Mouse (Mus musculus) ES-E14 (cell line): ENCODE data around the gene Ephb6. TPM values are rescaled to one million over a fixed set of nuclear protein-coding genes. Genes with fewer than 3 reads are reported as not detected.

Source experiments
- DNase-seq: peaks from one replicate; pipeline ENCODE4 v3.0.0-alpha.2; 2013; ENCODE audit warnings: low read depth, low spot score
- H3K27ac ChIP-seq: 2 replicates; pipeline ENCODE4 v1.5.1; 2012; ENCODE audit warnings: low read depth, mild to moderate bottlenecking, low read length, moderate library complexity, mixed read lengths; ENCODE audit not compliant: poor library complexity, insufficient read depth, severe bottlenecking
- H3K36me3 ChIP-seq: 2 replicates; pipeline ENCODE4 v1.6.1; 2012; ENCODE audit warnings: mild to moderate bottlenecking, low read length, moderate library complexity, mixed read lengths; ENCODE audit not compliant: control insufficient read depth, poor library complexity, insufficient read depth, severe bottlenecking
- H3K4me1 ChIP-seq, 2 experiments: fragments of 150-350 bp in 1 of 2; sonication (generic) in 1 of 2; 2 replicates each; pipeline ENCODE4 v1.6.1; 2012; ENCODE audit warnings: low read length in 2 of 2, mild to moderate bottlenecking in 1 of 2, mixed read lengths in 1 of 2; ENCODE audit not compliant: control insufficient read depth in 2 of 2, insufficient read depth in 2 of 2, poor library complexity in 1 of 2
- H3K4me3 ChIP-seq, 2 experiments: fragments of 150-350 bp in 1 of 2; sonication (generic) in 1 of 2; 2 replicates each; pipeline ENCODE4 v1.5.1; 2012; ENCODE audit warnings: low read length in 2 of 2, low read depth in 1 of 2, mild to moderate bottlenecking in 1 of 2, mixed read lengths in 1 of 2; ENCODE audit not compliant: insufficient read depth in 1 of 2, poor library complexity in 1 of 2, severe bottlenecking in 1 of 2
- H3K9ac ChIP-seq: 2 replicates; pipeline ENCODE4 v1.6.1; 2012; ENCODE audit warnings: low read depth, mild to moderate bottlenecking, low read length, mixed read lengths; ENCODE audit not compliant: poor library complexity, insufficient read depth, severe bottlenecking
- H3K9me3 ChIP-seq: fragments of 150-350 bp; sonication (generic); 2 replicates; pipeline ENCODE4 v1.6.1; 2012; ENCODE audit warnings: low read depth, mild to moderate bottlenecking, low read length; ENCODE audit not compliant: control insufficient read depth, insufficient read depth
- CHD2 ChIP-seq: IDR thresholded peaks from 2 replicates; pipeline ENCODE4 v1.6.1; 2014; ENCODE audit warnings: mild to moderate bottlenecking, low read depth, low read length, inconsistent platforms
- HCFC1 ChIP-seq: IDR thresholded peaks from 2 replicates; pipeline ENCODE4 v1.6.1; 2012; ENCODE audit warnings: low read length, inconsistent platforms, borderline replicate concordance; ENCODE audit not compliant: insufficient read depth
- MAFK ChIP-seq: IDR thresholded peaks from 2 replicates; pipeline ENCODE4 v1.6.1; 2014; ENCODE audit warnings: mild to moderate bottlenecking, low read depth, low read length, inconsistent platforms; ENCODE audit not compliant: insufficient read depth
- ZC3H11A ChIP-seq: IDR thresholded peaks from 2 replicates; pipeline ENCODE4 v1.6.1; 2012; ENCODE audit warnings: low read depth, mild to moderate bottlenecking, inconsistent platforms, low read length, borderline replicate concordance
- ZNF384 ChIP-seq: IDR thresholded peaks from 2 replicates; pipeline ENCODE4 v1.6.1; 2012; ENCODE audit warnings: low read depth, low read length, inconsistent platforms
- in situ Hi-C, 2 experiments: fragments of 600-800 bp; cut with MboI; formaldehyde crosslinking; loops; one replicate each; pipeline ENCODE4 v1.15.1; 2025; ENCODE audit warnings: low sequenced_read_pairs in 2 of 2, inconsistent platforms in 1 of 2; ENCODE audit not compliant: unreplicated experiment in 2 of 2
- total RNA-seq: library from RNA; depleted of rRNA; stranded (reverse); fragments of 300-350 nt; gene quantifications from 2 replicates; pipeline ENCODE4 v1.2.3, GENCODE M21; 2012

The Ephb6 gene
- total RNA-seq, 1 experiment = 5.4 TPM

GRCm38 (mm10) chr6:41620173-41620798 is 15.0 kb downstream of the Ephb6 start:
- Histone ChIP-seq H3K4me3 (no peak overlapping the region), H3K27ac (no peak overlapping the region), H3K36me3 (no peaks in the 10 kb centered on the region), H3K9ac (no peak overlapping the region), H3K4me1 (no peaks in the 10 kb centered on the region), H3K9me3 (no peaks in the 10 kb centered on the region)
- in situ Hi-C loops = no loop called here
- DNase-seq = no peak
- no peak for TF ChIP-seq HCFC1
- no peak for TF ChIP-seq ZC3H11A
- no peak for TF ChIP-seq CHD2
- TF ChIP-seq ZNF384 = no peak
- no peak for TF ChIP-seq MAFK

DNA sequence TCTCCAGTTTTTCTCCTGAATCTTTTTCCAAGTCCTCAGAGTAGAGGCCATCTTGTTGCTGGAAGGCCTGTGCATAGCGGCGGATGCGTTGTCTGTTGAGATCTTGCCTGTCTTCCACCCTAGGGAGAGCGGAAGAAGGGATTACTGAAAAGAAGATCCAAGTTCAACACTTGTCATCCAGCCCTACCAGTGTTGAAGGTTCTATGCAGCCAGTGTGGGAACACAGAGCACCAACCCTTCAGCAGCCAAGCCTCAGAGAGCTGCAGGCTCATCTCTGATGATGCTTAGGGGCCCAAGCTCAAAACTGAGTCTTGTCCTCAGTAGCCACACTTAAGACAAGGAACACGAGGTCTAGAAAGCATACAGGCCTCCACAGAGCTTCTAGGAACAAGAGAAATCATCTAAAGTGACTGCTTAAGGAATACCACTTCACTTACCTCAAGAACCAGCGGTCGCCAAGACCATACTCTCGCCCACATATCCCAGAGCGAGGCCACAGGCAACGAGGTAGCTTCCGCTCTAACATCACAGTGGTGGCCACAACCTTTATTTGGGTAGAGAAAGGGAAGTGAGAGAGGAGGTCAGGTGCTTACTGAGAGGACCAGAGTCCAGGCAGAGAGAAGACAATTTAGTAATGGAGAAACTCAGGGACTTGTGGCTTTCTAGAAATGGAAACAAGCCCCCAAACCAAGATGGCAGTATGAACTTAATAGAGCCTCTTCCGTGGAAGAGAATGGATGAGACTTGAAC is 16.1 kb downstream of the Ephb6 start:
- no peak for TF ChIP-seq ZNF384
- no peak for TF ChIP-seq CHD2
- no peak for TF ChIP-seq HCFC1
- TF ChIP-seq MAFK = no peak
- no peak for TF ChIP-seq ZC3H11A
- no peaks in the 10 kb centered on the region for H3K4me1 ChIP-seq
- no peak overlapping the region for H3K9ac ChIP-seq
- no peak overlapping the region for H3K4me3 ChIP-seq
- in situ Hi-C loops = no loop called here
- no peak for DNase-seq
- H3K27ac ChIP-seq = no peak overlapping the region
- H3K36me3 ChIP-seq = no peaks in the 10 kb centered on the region
- H3K9me3 ChIP-seq = no peaks in the 10 kb centered on the region

DNA sequence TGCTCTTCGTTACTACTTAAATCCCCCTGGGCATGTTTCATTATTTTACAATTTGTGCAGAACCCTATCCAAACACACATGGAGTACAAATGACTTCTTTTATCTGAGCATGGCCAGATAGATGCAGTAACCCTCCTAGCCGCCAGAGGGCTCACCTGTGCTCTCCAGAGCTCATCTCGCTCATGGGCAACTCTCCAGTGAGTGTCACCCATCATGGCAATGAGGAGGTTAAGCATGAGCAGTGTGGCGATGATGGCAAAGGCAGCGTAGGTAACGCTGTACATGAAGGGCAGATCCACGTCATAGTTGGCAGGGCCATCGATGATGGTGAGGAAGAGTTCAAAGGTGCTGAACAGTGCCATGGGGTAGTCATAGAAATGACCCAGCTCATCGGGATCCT is 17.4 kb downstream of the Ephb6 start:
- Histone ChIP-seq H3K9ac (no peak overlapping the region), H3K4me3 (no peak overlapping the region), H3K4me1 (no peaks in the 10 kb centered on the region), H3K36me3 (no peaks in the 10 kb centered on the region), H3K27ac (no peak overlapping the region), H3K9me3 (no peaks in the 10 kb centered on the region)
- TF ChIP-seq CHD2 (no peak), HCFC1 (no peak), ZC3H11A (peak; percentile 40; the same call in 1 of the 2 replicates), MAFK (no peak)
- DNase-seq = peak; percentile 30
- in situ Hi-C loops = no loop called here

DNA sequence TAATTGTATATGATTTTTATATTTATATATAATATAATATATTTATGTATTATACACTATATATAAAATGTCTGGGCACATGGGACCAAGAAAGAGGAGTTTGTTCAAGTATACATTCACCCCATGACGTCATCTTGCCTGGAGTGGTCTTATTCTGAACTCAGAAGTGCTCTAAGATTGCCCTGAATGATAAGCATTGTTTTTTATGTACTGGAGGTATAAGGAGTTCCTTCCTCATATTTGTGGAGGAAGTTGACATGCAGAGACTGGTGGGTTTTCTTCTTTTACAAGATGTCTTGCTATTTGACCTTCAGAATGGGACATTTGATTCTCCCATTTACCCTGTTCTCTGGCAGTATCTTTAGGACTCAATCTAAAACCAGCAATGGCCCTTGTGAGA is 22.9 kb downstream of the Ephb6 start:
- in situ Hi-C loops = no loop called here
- no peak for DNase-seq
- H3K27ac ChIP-seq = no peak overlapping the region
- no peak overlapping the region for H3K4me3 ChIP-seq
- no peak for TF ChIP-seq ZNF384
- no peak overlapping the region for H3K9ac ChIP-seq
- no peaks in the 10 kb centered on the region for H3K4me1 ChIP-seq
- H3K9me3 ChIP-seq = no peaks in the 10 kb centered on the region
- H3K36me3 ChIP-seq = no peaks in the 10 kb centered on the region

GRCm38 (mm10) chr6:41630791-41631190 is 25.5 kb downstream of the Ephb6 start:
- TF ChIP-seq ZC3H11A (no peak), ZNF384 (no peak), HCFC1 (no peak), MAFK (no peak), CHD2 (no peak)
- Histone ChIP-seq H3K36me3 (no peaks in the 10 kb centered on the region), H3K27ac (no peak overlapping the region), H3K9ac (no peak overlapping the region), H3K9me3 (no peaks in the 10 kb centered on the region), H3K4me3 (no peak overlapping the region), H3K4me1 (no peaks in the 10 kb centered on the region)
- no peak for DNase-seq
- in situ Hi-C loops = no loop called here
